Mouse (Mus musculus) monocyte, adult 2 months (primary cell): ENCODE measurements around the gene Lpcat1.

Experiments
- DNase-seq, 2 experiments: peaks; one replicate each; pipeline ENCODE4 v3.0.0; 2022; ENCODE audit warnings: low spot score in 2 of 2, low read depth in 1 of 2

Lpcat1 gene

GRCm38 (mm10) chr13:73475058-73475980 lies 8.3 kb downstream of the Lpcat1 start:
- no peak for DNase-seq

- DNase-seq = no peak
These were observed 9.3 kb downstream of the Lpcat1 start for GRCm38 (mm10) chr13:73476259-73476658.

- DNase-seq = no peak
These were observed 9.8 kb downstream of the Lpcat1 start for GRCm38 (mm10) chr13:73476796-73477195.

GRCm38 (mm10) chr13:73477841-73478240 lies 10.8 kb downstream of the Lpcat1 start:
- DNase-seq = no peak

- no peak for DNase-seq
These were observed 15.5 kb downstream of the Lpcat1 start for GRCm38 (mm10) chr13:73482476-73482875.

- no peak for DNase-seq
These were observed 16.3 kb downstream of the Lpcat1 start for GRCm38 (mm10) chr13:73483331-73483730.

GRCm38 (mm10) chr13:73484171-73484570 lies 17.2 kb downstream of the Lpcat1 start:
- no peak for DNase-seq

- DNase-seq = no peak
These were observed 21.1 kb downstream of the Lpcat1 start for GRCm38 (mm10) chr13:73488105-73488504.

GRCm38 (mm10) chr13:73488707-73489106 lies 21.7 kb downstream of the Lpcat1 start:
- no peak for DNase-seq

- peak in 1 of 2 experiments; percentile 31 for DNase-seq
These were observed 23.0 kb downstream of the Lpcat1 start for GRCm38 (mm10) chr13:73489986-73490385.

GRCm38 (mm10) chr13:73490564-73491170 lies 23.7 kb downstream of the Lpcat1 start:
- DNase-seq = no peak

GRCm38 (mm10) chr13:73493183-73493582 lies 26.2 kb downstream of the Lpcat1 start:
- DNase-seq = no peak

- DNase-seq = no peak
These were observed 27.5 kb downstream of the Lpcat1 start for GRCm38 (mm10) chr13:73494528-73494927.

GRCm38 (mm10) chr13:73496137-73496536 lies 29.1 kb downstream of the Lpcat1 start:
- DNase-seq = no peak

GRCm38 (mm10) chr13:73499893-73500604 lies 33.1 kb downstream of the Lpcat1 start:
- no peak for DNase-seq

- DNase-seq = no peak
These were observed 35.7 kb downstream of the Lpcat1 start for GRCm38 (mm10) chr13:73502719-73503118.

- peak; percentile 49 to 63 for DNase-seq
These were observed 38.9 kb downstream of the Lpcat1 start for GRCm38 (mm10) chr13:73505686-73506467.

- no peak for DNase-seq
These were observed 42.0 kb downstream of the Lpcat1 start for GRCm38 (mm10) chr13:73508817-73509550.

GRCm38 (mm10) chr13:73509869-73510268 lies 42.9 kb downstream of the Lpcat1 start:
- no peak for DNase-seq
